Mouse (Mus musculus): Measurements from ENCODE around the gene Sox5. TPM values are rescaled to one million over a fixed set of nuclear protein-coding genes. Genes with fewer than 3 reads are reported as not detected.

Sox5 gene
- polyA plus RNA-seq, 1 experiment from 2014 or later, result 34.8 TPM

- WGBS, result 89% methylated on average over 8 of the region's 8 CpGs
These were observed 107.9 kb downstream of the Sox5 start for GRCm38 (mm10) chr6:144673906-144674305.

GRCm38 (mm10) chr6:144670433-144671167 is 111.2 kb downstream of the Sox5 start:
- Histone ChIP-seq H3K27me3 (replicated peaks) (no peaks in the 10 kb centered on the region), H3K9me3 (replicated peaks) (no peaks in the 10 kb centered on the region), H3K27ac (replicated peaks) (no peak overlapping the region), H3K4me1 (no peaks in the 10 kb centered on the region), H3K4me3 (replicated peaks) (no peak overlapping the region), H3K36me3 (no peaks in the 10 kb centered on the region), H3K9ac (replicated peaks) (no peak overlapping the region), H3K4me2 (no peak overlapping the region)
- ATAC-seq (ENCODE audit: low FRiP score), result no peak
- WGBS, result 55% methylated on average over 3 of the region's 3 CpGs

More at GRCm38 (mm10) chr6:144673906-144674305, 107.9 kb downstream of the Sox5 start:
- no peak overlapping the region for H3K9ac ChIP-seq (replicated peaks)
- no peak overlapping the region for H3K27ac ChIP-seq (replicated peaks)
- ATAC-seq (ENCODE audit: low FRiP score), result no peak
- no peak overlapping the region for H3K4me2 ChIP-seq
- no peaks in the 10 kb centered on the region for H3K4me1 ChIP-seq
- H3K4me3 ChIP-seq (replicated peaks), result no peak overlapping the region
- no peaks in the 10 kb centered on the region for H3K27me3 ChIP-seq (replicated peaks)
- H3K36me3 ChIP-seq, result no peaks in the 10 kb centered on the region
- no peaks in the 10 kb centered on the region for H3K9me3 ChIP-seq (replicated peaks)

GRCm38 (mm10) chr6:144666617-144667016 is 115.2 kb downstream of the Sox5 start:
- H3K27ac ChIP-seq (replicated peaks), result no peak overlapping the region
- H3K27me3 ChIP-seq (replicated peaks), result no peaks in the 10 kb centered on the region
- 94% methylated on average over 6 of the region's 6 CpGs for WGBS
- H3K36me3 ChIP-seq, result no peaks in the 10 kb centered on the region
- ATAC-seq (ENCODE audit: low FRiP score), result no peak
- H3K4me1 ChIP-seq, result no peaks in the 10 kb centered on the region
- no peak overlapping the region for H3K4me3 ChIP-seq (replicated peaks)
- H3K9me3 ChIP-seq (replicated peaks), result no peaks in the 10 kb centered on the region
- H3K4me2 ChIP-seq, result no peak overlapping the region
- no peak overlapping the region for H3K9ac ChIP-seq (replicated peaks)

- no peaks in the 10 kb centered on the region for H3K4me1 ChIP-seq
- no peak overlapping the region for H3K9ac ChIP-seq (replicated peaks)
- H3K4me3 ChIP-seq (replicated peaks), result no peak overlapping the region
- H3K27me3 ChIP-seq (replicated peaks), result no peaks in the 10 kb centered on the region
- WGBS, result 82% methylated on average over 9 of the region's 9 CpGs
- H3K9me3 ChIP-seq (replicated peaks), result no peaks in the 10 kb centered on the region
- no peaks in the 10 kb centered on the region for H3K36me3 ChIP-seq
- no peak overlapping the region for H3K27ac ChIP-seq (replicated peaks)
- no peak for ATAC-seq (ENCODE audit: low FRiP score)
- H3K4me2 ChIP-seq, result no peak overlapping the region
These were observed 117.0 kb downstream of the Sox5 start for GRCm38 (mm10) chr6:144664765-144665164.

- H3K36me3 ChIP-seq, result no peaks in the 10 kb centered on the region
- ATAC-seq (ENCODE audit: low FRiP score), result no peak
- 74% methylated on average over 4 of the region's 4 CpGs for WGBS
- no peaks in the 10 kb centered on the region for H3K4me1 ChIP-seq
- H3K9ac ChIP-seq (replicated peaks), result no peak overlapping the region
- H3K4me3 ChIP-seq (replicated peaks), result no peak overlapping the region
- no peaks in the 10 kb centered on the region for H3K9me3 ChIP-seq (replicated peaks)
- no peaks in the 10 kb centered on the region for H3K27me3 ChIP-seq (replicated peaks)
- H3K27ac ChIP-seq (replicated peaks), result no peak overlapping the region
- H3K4me2 ChIP-seq, result no peak overlapping the region
These were observed 118.2 kb downstream of the Sox5 start for GRCm38 (mm10) chr6:144663516-144664074.

GRCm38 (mm10) chr6:144659115-144660108 is 122.4 kb downstream of the Sox5 start:
- ATAC-seq (ENCODE audit: low FRiP score), result no peak
- Histone ChIP-seq H3K36me3 (no peaks in the 10 kb centered on the region), H3K9me3 (replicated peaks) (no peaks in the 10 kb centered on the region), H3K4me2 (no peak overlapping the region), H3K4me3 (replicated peaks) (no peak overlapping the region), H3K9ac (replicated peaks) (no peak overlapping the region), H3K27me3 (replicated peaks) (no peaks in the 10 kb centered on the region), H3K4me1 (no peaks in the 10 kb centered on the region), H3K27ac (replicated peaks) (no peak overlapping the region)
- 76% methylated on average over 10 of the region's 10 CpGs for WGBS

- WGBS, result 92% methylated on average over 5 of the region's 5 CpGs
- no peak overlapping the region for H3K4me3 ChIP-seq (replicated peaks)
- H3K4me2 ChIP-seq, result no peak overlapping the region
- no peak overlapping the region for H3K9ac ChIP-seq (replicated peaks)
- no peaks in the 10 kb centered on the region for H3K27me3 ChIP-seq (replicated peaks)
- no peak for ATAC-seq (ENCODE audit: low FRiP score)
- H3K36me3 ChIP-seq, result no peaks in the 10 kb centered on the region
- no peak overlapping the region for H3K27ac ChIP-seq (replicated peaks)
- H3K9me3 ChIP-seq (replicated peaks), result no peaks in the 10 kb centered on the region
- no peaks in the 10 kb centered on the region for H3K4me1 ChIP-seq
These were observed 128.9 kb downstream of the Sox5 start for GRCm38 (mm10) chr6:144652876-144653275.

- H3K4me1 ChIP-seq, result no peaks in the 10 kb centered on the region
- no peak for ATAC-seq (ENCODE audit: low FRiP score)
- H3K4me3 ChIP-seq (replicated peaks), result no peak overlapping the region
- no peak overlapping the region for H3K4me2 ChIP-seq
- H3K9ac ChIP-seq (replicated peaks), result no peak overlapping the region
- no peak overlapping the region for H3K27ac ChIP-seq (replicated peaks)
- no peaks in the 10 kb centered on the region for H3K9me3 ChIP-seq (replicated peaks)
- WGBS, result 70% methylated on average over 9 of the region's 9 CpGs
- no peaks in the 10 kb centered on the region for H3K36me3 ChIP-seq
- H3K27me3 ChIP-seq (replicated peaks), result no peaks in the 10 kb centered on the region
These were observed 132.9 kb downstream of the Sox5 start for GRCm38 (mm10) chr6:144648896-144649295.

GRCm38 (mm10) chr6:144648124-144648591 is 133.6 kb downstream of the Sox5 start:
- H3K36me3 ChIP-seq, result no peaks in the 10 kb centered on the region
- no peak overlapping the region for H3K4me3 ChIP-seq (replicated peaks)
- WGBS, result 40% methylated on average over 4 of the region's 4 CpGs
- no peaks in the 10 kb centered on the region for H3K9me3 ChIP-seq (replicated peaks)
- no peak overlapping the region for H3K9ac ChIP-seq (replicated peaks)
- H3K27ac ChIP-seq (replicated peaks), result no peak overlapping the region
- no peak for ATAC-seq (ENCODE audit: low FRiP score)
- H3K4me2 ChIP-seq, result no peak overlapping the region
- no peaks in the 10 kb centered on the region for H3K4me1 ChIP-seq
- no peaks in the 10 kb centered on the region for H3K27me3 ChIP-seq (replicated peaks)

- WGBS, result 95% methylated on average over 3 of the region's 3 CpGs
- Histone ChIP-seq H3K27me3 (replicated peaks) (no peaks in the 10 kb centered on the region), H3K9ac (replicated peaks) (no peak overlapping the region), H3K4me2 (no peak overlapping the region), H3K36me3 (no peaks in the 10 kb centered on the region), H3K4me1 (0 out of 2 replicates have a peak, but pooled peaks cover 6% of the 10 kb centered on the region), H3K9me3 (replicated peaks) (no peaks in the 10 kb centered on the region), H3K27ac (replicated peaks) (no peak overlapping the region), H3K4me3 (replicated peaks) (no peak overlapping the region)
- ATAC-seq (ENCODE audit: low FRiP score), result no peak
These were observed 135.4 kb downstream of the Sox5 start for GRCm38 (mm10) chr6:144646331-144646730.

GRCm38 (mm10) chr6:144645796-144646195 is 136.0 kb downstream of the Sox5 start:
- no peak overlapping the region for H3K27ac ChIP-seq (replicated peaks)
- H3K9me3 ChIP-seq (replicated peaks), result no peaks in the 10 kb centered on the region
- 0 out of 2 replicates have a peak, but pooled peaks cover 6% of the 10 kb centered on the region for H3K4me1 ChIP-seq
- ATAC-seq (ENCODE audit: low FRiP score), result no peak
- H3K27me3 ChIP-seq (replicated peaks), result no peaks in the 10 kb centered on the region
- no peaks in the 10 kb centered on the region for H3K36me3 ChIP-seq
- no peak overlapping the region for H3K9ac ChIP-seq (replicated peaks)
- no peak overlapping the region for H3K4me3 ChIP-seq (replicated peaks)
- H3K4me2 ChIP-seq, result no peak overlapping the region
- 93% methylated on average over 4 of the region's 4 CpGs for WGBS

Measured in neural tube, embryonic 15.5 days (tissue).